Mouse (Mus musculus) duodenum, adult 2 months (tissue): ENCODE results near the gene Gkn1. TPM values are rescaled to one million over a fixed set of nuclear protein-coding genes. Genes with fewer than 3 reads are reported as not detected.

Experiments
- polyA plus RNA-seq: library from polyadenylated mRNA; depleted of rRNA; stranded (reverse); fragments of >200 nt; gene quantifications from 2 replicates; pipeline ENCODE4 v1.2.3, GENCODE M21; 2012; ENCODE audit warnings: low replicate concordance; rRNA removed

Gkn1 gene
- 5.5 and 1,417 TPM in 2 replicates for polyA plus RNA-seq

GRCm38 (mm10) chr6:87350829-87351228 lies at the start of gene Gkn1:
TSS of gene Gkn1 (minus strand) at chr6:87350942.

GRCm38 (mm10) chr6:87388877-87389276 lies 38.1 kb upstream of the Gkn1 start, which contains the start of gene Gkn3:
TSS of gene Gkn3 (minus strand) at chr6:87388935.

GRCm38 (mm10) chr6:87373057-87373456 lies 22.3 kb upstream of the Gkn1 start, which contains the start of gene Gkn2:
TSS of gene Gkn2 (plus strand) at chr6:87373357.

GRCm38 (mm10) chr6:87335091-87335934 lies 15.4 kb downstream of the Gkn1 start, which contains the start of gene Antxr1:
TSS of gene Antxr1 (minus strand) at chr6:87335821.

Other genes with a start within 250 kb of the Gkn1 start
- 0.65 and 3.1 TPM in 2 replicates for gene D6Ertd527e, start 246.2 kb downstream of the Gkn1 start, polyA plus RNA-seq
- gene Antxr1, start 15.1 kb downstream of the Gkn1 start, polyA plus RNA-seq, result 1.2 and 2.3 TPM in 2 replicates
- 3.6 and 1,030 TPM in 2 replicates for gene Gkn2, start 22.4 kb upstream of the Gkn1 start, polyA plus RNA-seq
- gene Gkn3, start 38.0 kb upstream of the Gkn1 start, polyA plus RNA-seq, result 12.4 and 6,708 TPM in 2 replicates
- 0.13 TPM in 1 of 2 replicates, not detected in the other for gene Bmp10, start 78.1 kb upstream of the Gkn1 start, polyA plus RNA-seq
- 0.46 and 0.65 TPM in 2 replicates for gene Arhgap25, start 182.3 kb upstream of the Gkn1 start, polyA plus RNA-seq
- gene Prokr1, start 239.8 kb upstream of the Gkn1 start, polyA plus RNA-seq, result 0.17 and 0.23 TPM in 2 replicates